ENCODE assay signal across 10 mouse cellular contexts in genomic region chrX:58155371-58156124, GRCm38 (mm10).
DNase-seq lines count a peak whose midpoint lies in the region; ATAC-seq and TF ChIP-seq lines count a peak whose summit lies in the region.
"Had no signal": no experiment of that assay in that cellular context is flagged by ENCODE, and none has a peak within 500 bp of the region (broad histone marks: within the 10 kb centered on the region; RNA-seq: fewer than 3 reads in every experiment).

No protein-coding gene starts in this region.

- no peak overlapping the region for H3K4me3 ChIP-seq in intestine, embryonic 14.5 days (ENCODE audit: low read depth, low read length)
- H3K4me3 ChIP-seq in intestine, postnatal 0 days (ENCODE audit: low read depth, low read length): no peak overlapping the region
- H3K4me3 ChIP-seq in embryonic facial prominence, embryonic 10.5 days: peak overlapping the region; percentile 30
- no peak overlapping the region for H3K4me3 ChIP-seq in intestine, embryonic 15.5 days (replicated peaks)
- H3K4me3 ChIP-seq in neural tube, embryonic 14.5 days (ENCODE audit: low read depth, low read length): no peak overlapping the region
- no peak overlapping the region for H3K4me3 ChIP-seq in lung, adult 2 months (replicated peaks; ENCODE audit: extremely low read depth, low read depth, low read length)
- H3K4me3 ChIP-seq: megakaryocyte, embryonic 14.5 days had no signal

- peak; percentile 51 for DNase-seq in intestine, embryonic 14.5 days (ENCODE audit: low spot score)
- DNase-seq in embryonic facial prominence, embryonic 10.5 days (ENCODE audit: low spot score): peak; percentile 16
- DNase-seq in ovary, postnatal 10 days (ENCODE audit: low spot score): no peak
- no peak for DNase-seq in lung, adult 2 months
- DNase-seq in right cerebral cortex, postnatal 36 days (ENCODE audit: low spot score in 2 of 2): no peak
- DNase-seq: cerebellum, adult 11 months had no signal

- no peaks in the 10 kb centered on the region for H3K27me3 ChIP-seq in intestine, embryonic 14.5 days (replicated peaks; ENCODE audit: control insufficient read depth, insufficient read depth, low read length)
- no peaks in the 10 kb centered on the region for H3K27me3 ChIP-seq in intestine, postnatal 0 days (replicated peaks; ENCODE audit: control insufficient read depth, insufficient read depth, low read length)
- H3K27me3 ChIP-seq in embryonic facial prominence, embryonic 10.5 days (replicated peaks; ENCODE audit: low read depth, poor library complexity, severe bottlenecking): no peaks in the 10 kb centered on the region
- H3K27me3 ChIP-seq in intestine, embryonic 15.5 days (replicated peaks): no peaks in the 10 kb centered on the region
- H3K27me3 ChIP-seq in neural tube, embryonic 14.5 days (ENCODE audit: control insufficient read depth, insufficient read depth, low read length): no peaks in the 10 kb centered on the region

- no peak for TF ChIP-seq CTCF in intestine, postnatal 0 days (IDR thresholded peaks at IDR 0.05; ENCODE audit: low read depth)
- no peak for TF ChIP-seq CTCF in lung, adult 2 months (IDR thresholded peaks at IDR 0.05; ENCODE audit: insufficient read depth, low read length)

- H3K4me1 ChIP-seq in intestine, embryonic 14.5 days (replicated peaks; ENCODE audit: control insufficient read depth, insufficient read depth, low read length): no peaks in the 10 kb centered on the region
- no peaks in the 10 kb centered on the region for H3K4me1 ChIP-seq in intestine, postnatal 0 days (replicated peaks; ENCODE audit: control insufficient read depth, insufficient read depth, low read length)
- no peaks in the 10 kb centered on the region for H3K4me1 ChIP-seq in embryonic facial prominence, embryonic 10.5 days
- no peaks in the 10 kb centered on the region for H3K4me1 ChIP-seq in intestine, embryonic 15.5 days (replicated peaks)
- no peaks in the 10 kb centered on the region for H3K4me1 ChIP-seq in neural tube, embryonic 14.5 days (ENCODE audit: control insufficient read depth, insufficient read depth, low read length)
- no peaks in the 10 kb centered on the region for H3K4me1 ChIP-seq in lung, adult 2 months (ENCODE audit: control insufficient read depth, insufficient read depth, low read length)
- H3K4me1 ChIP-seq: megakaryocyte, embryonic 14.5 days had no signal

- H3K36me3 ChIP-seq in intestine, embryonic 14.5 days (ENCODE audit: control insufficient read depth, insufficient read depth, low read length): no peaks in the 10 kb centered on the region
- H3K36me3 ChIP-seq in intestine, postnatal 0 days (ENCODE audit: control insufficient read depth, insufficient read depth): no peaks in the 10 kb centered on the region
- H3K36me3 ChIP-seq in embryonic facial prominence, embryonic 10.5 days (replicated peaks): no peaks in the 10 kb centered on the region
- H3K36me3 ChIP-seq in intestine, embryonic 15.5 days: no peaks in the 10 kb centered on the region
- H3K36me3 ChIP-seq in neural tube, embryonic 14.5 days (ENCODE audit: control insufficient read depth, insufficient read depth, low read length): no peaks in the 10 kb centered on the region

- H3K4me2 ChIP-seq in intestine, embryonic 14.5 days (ENCODE audit: low read length): peak overlapping the region; percentile 34
- no peak overlapping the region for H3K4me2 ChIP-seq in intestine, postnatal 0 days (replicated peaks; ENCODE audit: low read depth)
- H3K4me2 ChIP-seq in intestine, embryonic 15.5 days (replicated peaks): peak overlapping the region; percentile 37
- peak overlapping the region; percentile 32 for H3K4me2 ChIP-seq in neural tube, embryonic 14.5 days (ENCODE audit: low read depth, low read length)

- no peak for TF ChIP-seq POLR2A in lung, adult 2 months (IDR thresholded peaks at IDR 0.05; ENCODE audit: borderline replicate concordance, extremely low read depth, low read depth, low read length)

- ATAC-seq in intestine, embryonic 14.5 days (replicated peaks; ENCODE audit: low FRiP score, low TSS enrichment, low read depth): no peak
- no peak for ATAC-seq in intestine, postnatal 0 days
- ATAC-seq in intestine, embryonic 15.5 days: no peak
- ATAC-seq in neural tube, embryonic 14.5 days (ENCODE audit: low read depth): peak; percentile 68; the same call in 1 of the 2 replicates

- H3K9ac ChIP-seq in intestine, embryonic 14.5 days (ENCODE audit: low read length): no peak overlapping the region
- no peak overlapping the region for H3K9ac ChIP-seq in intestine, postnatal 0 days (ENCODE audit: low read depth, low read length)
- no peak overlapping the region for H3K9ac ChIP-seq in intestine, embryonic 15.5 days
- no peak overlapping the region for H3K9ac ChIP-seq in neural tube, embryonic 14.5 days (replicated peaks; ENCODE audit: low read depth, low read length)

- no peaks in the 10 kb centered on the region for H3K9me3 ChIP-seq in intestine, embryonic 14.5 days (ENCODE audit: control insufficient read depth, low read length)
- no peaks in the 10 kb centered on the region for H3K9me3 ChIP-seq in intestine, postnatal 0 days (ENCODE audit: control insufficient read depth)
- no peaks in the 10 kb centered on the region for H3K9me3 ChIP-seq in embryonic facial prominence, embryonic 10.5 days
- no peaks in the 10 kb centered on the region for H3K9me3 ChIP-seq in intestine, embryonic 15.5 days
- H3K9me3 ChIP-seq in neural tube, embryonic 14.5 days (ENCODE audit: control insufficient read depth, low read length): no peaks in the 10 kb centered on the region
- H3K9me3 ChIP-seq: megakaryocyte, embryonic 14.5 days had no signal

- WGBS in intestine, embryonic 14.5 days: 22% methylated on average over 20 of the region's 20 CpGs
- WGBS in intestine, postnatal 0 days: 25% methylated on average over 20 of the region's 20 CpGs
- whole genome bisulfite sequencing in embryonic facial prominence, embryonic 10.5 days: 19% methylated on average over 20 of the region's 20 CpGs
- WGBS in intestine, embryonic 15.5 days: 28% methylated on average over 20 of the region's 20 CpGs
- 18% methylated on average over 20 of the region's 20 CpGs for WGBS in neural tube, embryonic 14.5 days
- WGBS in lung, adult 2 months: 30% methylated on average over 20 of the region's 20 CpGs

- H3K27ac ChIP-seq in intestine, embryonic 14.5 days (ENCODE audit: low read depth): no peak overlapping the region
- H3K27ac ChIP-seq in intestine, postnatal 0 days (ENCODE audit: low read depth, low read length): no peak overlapping the region
- no peak overlapping the region for H3K27ac ChIP-seq in embryonic facial prominence, embryonic 10.5 days (replicated peaks)
- H3K27ac ChIP-seq in intestine, embryonic 15.5 days: no peak overlapping the region
- no peak overlapping the region; the same call in 1 of the 2 replicates for H3K27ac ChIP-seq in neural tube, embryonic 14.5 days (ENCODE audit: low read depth, low read length)

Comparison
In these comparisons a context has a peak if more than half of its experiments do, and no peak if none do; other contexts are left out.
1. DNase-seq: peak in intestine, embryonic 14.5 days (single experiment) and embryonic facial prominence, embryonic 10.5 days (single experiment); none in ovary, postnatal 10 days (single experiment), lung, adult 2 months (single experiment) and right cerebral cortex, postnatal 36 days (0 of 2).